Mouse (Mus musculus): Measurements from ENCODE around the gene Rpl37.

DNA sequence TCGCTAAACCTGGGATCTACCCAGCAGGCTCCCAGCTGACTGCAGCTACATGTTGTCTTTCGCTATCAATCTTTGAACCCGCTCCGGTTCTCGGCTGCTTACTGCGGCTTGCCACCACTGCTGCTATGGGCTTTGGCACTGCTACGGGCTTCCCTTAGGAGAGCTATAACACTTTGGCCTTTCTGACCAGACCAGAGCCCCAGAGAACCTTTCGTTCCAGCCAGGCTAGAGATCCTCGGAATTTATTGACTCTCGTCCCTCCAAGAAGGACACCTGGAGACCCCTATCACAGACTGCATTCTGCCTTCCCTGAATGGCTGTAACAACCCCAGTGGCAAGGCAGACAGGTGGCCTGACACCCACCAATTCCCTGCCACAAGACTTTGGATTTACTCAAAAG lies 26.3 kb upstream of the Rpl37 start:
- TF ChIP-seq POLR2A (IDR thresholded peaks at IDR 0.05; ENCODE audit: low read depth, low read length) (no peak), SIN3A (IDR thresholded peaks at IDR 0.05; ENCODE audit: low read length) (no peak), CTCF (conservative IDR thresholded peaks at IDR 0.05 in 1 of 2, IDR thresholded peaks at IDR 0.05 in 1 of 2; ENCODE audit: low read depth in 2 of 2, low read length in 2 of 2) (no peak), MAFK (IDR thresholded peaks at IDR 0.05; ENCODE audit: insufficient replicate concordance, low read length) (no peak), MXI1 (IDR thresholded peaks at IDR 0.05; ENCODE audit: low read depth, low read length) (no peak), NELFE (IDR thresholded peaks at IDR 0.05; ENCODE audit: low read depth, low read length) (no peak), ZNF384 (IDR thresholded peaks at IDR 0.05; ENCODE audit: low read depth, low read length) (no peak), EP300 (IDR thresholded peaks at IDR 0.05; ENCODE audit: low read length) (no peak), IRF4 (IDR thresholded peaks at IDR 0.05; ENCODE audit: low read depth, low read length) (no peak), RAD21 (IDR thresholded peaks at IDR 0.05; ENCODE audit: low read depth, low read length) (no peak)

Measured in CH12.LX (cell line).